Mouse (Mus musculus) layer of hippocampus, postnatal 36 days (tissue): ENCODE results near the gene Scgb1a1. TPM values are rescaled to one million over a fixed set of nuclear protein-coding genes. Genes with fewer than 3 reads are reported as not detected.
"Not testable (repeated sequence)": the region's sequence is repeated elsewhere in the genome, so short reads cannot be mapped to it uniquely, and the experiment has no call there.

Experiments used
- DNase-seq, 2 experiments: peaks; one replicate each; pipeline ENCODE4 v3.0.0; 2022
- total RNA-seq, 2 experiments: library from RNA; stranded (reverse); gene quantifications; 2 replicates each; pipeline ENCODE4 v1.2.3; 2021

Scgb1a1 gene
- total RNA-seq, 2 experiments from 2014 or later: not detected

DNA sequence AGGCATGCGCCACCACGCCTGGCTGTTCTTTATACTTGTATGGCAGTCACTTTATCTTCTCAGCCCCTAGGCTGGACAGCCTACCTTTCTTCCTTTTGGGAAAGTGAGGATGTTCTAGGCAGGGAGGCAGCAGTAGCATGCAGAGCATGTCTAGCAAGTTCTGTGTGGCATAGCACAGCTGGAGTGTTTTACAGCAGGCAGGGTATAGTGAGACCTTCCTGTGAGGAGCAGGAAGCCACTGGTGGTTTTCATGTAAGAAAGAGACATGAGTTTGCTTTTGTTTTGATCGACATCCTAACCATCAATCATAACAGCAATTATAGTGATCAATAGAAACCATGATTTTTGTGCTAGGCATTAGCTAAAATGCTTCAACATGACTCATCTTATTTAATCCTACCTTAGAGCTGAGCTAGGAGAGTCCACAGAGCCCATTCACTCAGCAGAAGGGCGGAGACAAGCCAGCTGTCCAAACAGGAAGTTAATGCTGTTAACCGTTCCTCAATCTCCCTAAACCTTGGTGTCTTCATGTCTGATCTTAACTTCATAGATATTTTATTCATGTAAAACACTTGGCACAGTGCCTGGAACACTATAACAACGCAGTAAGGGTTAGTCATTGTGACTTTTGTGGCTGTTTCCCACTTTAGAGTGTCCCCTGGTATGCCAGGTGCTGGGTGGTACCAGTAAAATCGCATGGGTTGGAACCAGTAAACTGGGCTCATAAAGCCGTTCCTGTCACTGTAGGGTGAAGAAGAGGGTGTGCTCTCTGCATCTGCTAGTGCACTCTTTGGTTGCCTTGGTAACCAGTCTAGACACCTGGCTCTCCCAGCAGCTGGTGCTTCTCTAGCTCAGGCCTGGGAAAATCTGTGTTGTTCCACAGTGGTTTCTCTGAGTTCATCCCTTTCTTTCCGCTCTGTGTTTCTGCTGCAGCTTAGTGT, 21.9 kb downstream of the Scgb1a1 start:
- peak in 1 of 2 experiments; percentile 31 for DNase-seq

DNA sequence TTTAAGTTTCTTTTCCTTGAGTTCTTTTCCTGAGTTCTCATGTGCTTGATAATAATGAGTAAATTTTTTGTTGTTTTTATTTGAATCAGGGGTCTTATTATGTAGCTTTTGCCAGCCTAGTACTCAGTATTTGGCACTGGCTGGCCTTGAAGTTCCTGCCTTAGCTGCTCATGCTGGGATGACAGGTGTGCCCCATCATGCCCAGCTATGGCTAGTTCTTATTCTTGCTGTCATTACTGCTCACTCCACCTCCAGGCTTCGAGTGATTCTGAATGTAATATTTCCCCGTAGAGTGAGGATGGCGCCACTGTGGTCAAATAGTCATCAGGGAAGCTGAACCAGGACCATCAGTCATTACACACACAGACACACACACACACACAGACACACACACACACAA, 23.9 kb downstream of the Scgb1a1 start:
- DNase-seq: no peak

DNA sequence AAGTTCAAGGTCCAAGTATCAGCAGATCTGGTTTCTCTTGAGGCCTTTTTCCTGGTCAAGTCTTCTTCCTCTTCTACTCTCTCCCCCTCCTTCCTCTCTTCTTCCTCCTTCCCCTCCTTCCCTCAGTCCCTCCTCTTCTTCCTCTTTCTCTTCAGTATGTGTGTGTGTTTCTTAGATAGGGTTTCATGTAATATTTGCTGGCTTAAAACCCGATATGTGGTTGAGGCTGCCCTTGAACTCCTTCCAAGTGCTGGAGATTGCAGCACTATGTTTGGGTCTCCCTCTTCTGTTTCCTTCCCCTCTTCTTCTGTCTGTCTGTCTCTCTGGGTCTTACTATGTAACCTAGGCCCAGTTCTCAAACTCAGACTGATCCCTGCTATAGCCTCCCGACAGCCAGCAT, 24.9 kb downstream of the Scgb1a1 start:
- DNase-seq: no peak

DNA sequence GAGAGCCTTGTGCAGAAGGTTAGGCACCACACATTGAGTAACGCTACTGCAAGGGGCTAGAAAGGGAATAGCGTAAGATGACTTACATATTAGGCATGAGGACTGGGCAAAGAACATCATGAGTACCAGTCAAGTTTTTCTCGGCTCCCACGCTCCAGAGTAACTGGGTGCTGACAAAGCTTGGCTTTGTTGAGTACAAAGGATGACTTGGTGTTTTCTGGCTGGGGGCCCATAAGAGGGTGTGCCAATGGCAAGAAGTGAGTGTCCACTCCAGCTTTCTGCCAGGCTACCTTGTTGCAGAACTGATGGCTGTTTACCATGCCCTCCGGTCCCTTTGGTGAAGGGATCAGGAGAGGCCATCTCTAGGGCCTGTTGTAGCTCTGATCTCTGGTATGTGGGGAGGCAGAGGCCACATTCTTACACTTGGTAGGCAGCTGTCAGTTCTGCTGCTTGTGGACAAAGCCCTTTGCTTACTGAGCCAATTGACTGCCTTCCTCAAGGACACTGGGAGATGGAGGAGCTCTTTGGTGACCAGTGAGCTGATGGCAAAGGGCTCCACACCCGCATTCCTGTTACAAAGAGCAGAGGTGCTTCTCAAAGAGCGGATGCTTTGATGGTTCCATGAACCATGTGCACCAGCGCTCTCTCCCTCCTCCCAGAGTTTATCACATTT, 26.4 kb downstream of the Scgb1a1 start:
- DNase-seq: no peak

DNA sequence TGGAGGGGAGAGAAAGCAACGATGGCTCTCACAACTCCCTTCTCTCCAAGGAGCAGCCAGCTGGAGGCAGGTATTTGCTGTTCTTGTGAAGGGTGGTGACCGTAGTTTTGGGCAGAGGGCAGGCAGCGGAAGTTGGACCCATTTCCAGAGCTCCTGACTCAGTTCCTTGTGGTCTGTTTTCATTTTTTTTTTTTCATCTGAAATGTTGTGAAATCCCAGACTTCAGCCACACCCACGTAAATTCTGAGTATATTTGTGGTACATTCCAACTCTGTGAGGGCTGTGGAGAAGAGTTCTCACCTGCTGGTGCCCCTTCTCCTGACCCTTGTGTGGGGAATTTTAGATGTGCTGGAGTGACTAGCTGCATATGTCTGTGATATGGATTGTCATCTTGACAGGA, 27.7 kb downstream of the Scgb1a1 start:
- no peak for DNase-seq

DNA sequence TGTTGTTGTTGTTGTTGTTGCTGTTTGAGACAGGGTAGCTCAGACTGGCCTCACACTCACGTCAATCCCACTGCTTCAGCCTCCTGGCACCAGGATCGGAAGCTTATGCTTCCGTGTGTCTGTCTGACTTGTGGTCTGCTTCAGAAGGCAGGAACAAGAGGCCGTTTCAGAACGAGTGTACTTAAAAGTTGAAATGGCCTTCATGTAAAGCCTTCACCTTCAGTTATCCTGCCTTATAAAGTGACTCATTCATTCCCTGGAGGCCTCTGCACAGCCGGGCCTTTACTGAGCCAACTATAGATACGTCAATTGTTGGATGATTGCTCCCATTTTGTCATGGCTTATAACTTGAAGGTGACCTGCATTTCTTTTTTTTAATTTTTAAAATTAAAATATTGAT, 28.4 kb downstream of the Scgb1a1 start:
- DNase-seq: no peak

DNA sequence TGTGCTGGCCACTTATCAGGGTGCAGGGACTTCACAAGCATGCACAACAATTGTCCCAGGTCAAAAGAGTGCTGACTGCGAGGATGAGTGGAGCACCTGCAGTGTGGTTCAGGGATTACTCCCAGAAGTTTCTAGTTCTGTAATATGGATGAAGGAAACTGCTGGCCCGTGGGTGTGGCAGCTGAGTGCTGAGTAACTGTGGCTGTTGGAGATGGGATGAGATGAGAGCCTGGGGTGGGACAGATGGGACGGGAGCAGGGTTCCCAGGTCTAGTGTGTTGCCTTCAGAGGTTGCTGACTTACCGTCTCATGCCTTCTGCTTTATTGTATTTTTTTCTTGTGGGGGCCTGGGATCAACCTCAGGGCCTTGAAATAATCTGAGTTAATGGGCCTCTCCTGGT, 28.8 kb downstream of the Scgb1a1 start:
- DNase-seq: no peak

DNA sequence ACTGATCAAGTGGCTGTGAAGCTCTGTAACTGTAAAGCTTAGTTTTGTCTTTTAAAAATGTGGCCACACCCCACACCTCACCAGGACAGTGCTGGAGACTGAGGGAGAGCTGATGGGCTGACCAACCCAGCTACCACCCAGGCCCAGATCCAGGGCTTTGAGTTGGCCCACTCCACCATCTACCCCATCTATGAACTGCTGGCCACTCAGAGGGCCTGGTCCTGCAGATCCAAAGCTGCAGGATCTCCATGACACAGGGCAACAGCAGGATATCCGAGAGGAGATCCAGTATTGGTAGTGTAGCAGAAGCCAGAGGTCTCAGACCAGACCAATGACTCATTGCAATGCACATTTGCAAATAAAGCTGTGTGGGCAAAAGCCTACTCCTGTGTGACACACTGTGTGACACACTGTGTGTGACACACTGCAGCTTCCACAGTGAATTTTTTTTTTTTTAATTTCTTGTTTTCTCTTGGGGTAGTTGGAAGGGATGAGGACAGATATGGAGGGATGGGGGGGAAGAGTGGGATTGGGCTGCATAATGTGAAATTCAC, 29.4 kb downstream of the Scgb1a1 start:
- no peak for DNase-seq

DNA sequence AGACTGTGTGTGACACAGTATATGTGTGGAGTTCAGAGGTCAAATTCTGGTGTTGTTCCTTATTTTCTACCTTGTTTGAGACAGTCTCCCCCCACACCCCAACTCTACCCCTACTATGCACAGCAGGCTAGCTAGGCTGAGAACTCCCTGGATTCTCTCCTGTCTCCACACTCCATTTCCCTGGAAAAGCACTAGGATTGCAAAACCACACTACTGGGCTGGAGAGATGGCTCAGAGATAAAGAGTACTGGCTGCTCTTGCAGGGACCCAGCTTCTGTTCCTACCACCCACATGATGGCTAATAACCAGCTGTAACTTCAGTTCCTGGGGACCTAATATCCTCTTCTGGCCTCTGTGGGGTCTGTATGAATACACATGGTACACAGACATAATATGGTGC, 30.1 kb downstream of the Scgb1a1 start:
- DNase-seq: no peak

DNA sequence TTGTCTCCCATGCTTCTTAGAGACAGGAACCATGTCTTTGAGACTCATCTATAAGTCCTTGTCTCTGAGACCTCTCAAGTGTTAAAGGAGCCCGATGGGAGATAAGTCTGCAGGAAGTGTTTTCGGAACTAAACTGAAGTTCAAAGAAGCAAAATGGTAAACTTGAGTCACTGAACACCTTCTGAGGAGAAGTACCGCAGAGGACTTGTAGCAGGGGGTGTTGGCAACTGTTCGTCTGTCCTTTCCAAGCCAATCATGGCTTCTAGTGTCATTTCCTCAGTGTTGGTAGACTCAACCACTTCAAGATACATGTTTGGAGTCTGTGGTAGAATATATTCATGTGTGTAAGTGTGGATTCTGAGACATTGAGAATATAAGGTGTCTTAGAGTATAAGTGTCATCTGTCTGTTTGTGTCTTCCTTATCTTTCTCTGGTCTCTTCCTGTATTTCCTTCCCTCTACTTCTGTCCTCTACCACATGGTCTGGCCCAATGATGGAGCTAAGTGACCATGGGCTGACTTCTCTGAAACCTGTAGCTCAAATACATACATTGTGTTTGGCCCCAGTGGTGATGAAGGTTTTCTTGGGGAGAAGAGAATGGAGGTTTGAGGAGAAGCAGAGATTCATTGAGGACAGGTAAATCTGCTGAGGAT, 31.9 kb downstream of the Scgb1a1 start:
- no peak for DNase-seq

DNA sequence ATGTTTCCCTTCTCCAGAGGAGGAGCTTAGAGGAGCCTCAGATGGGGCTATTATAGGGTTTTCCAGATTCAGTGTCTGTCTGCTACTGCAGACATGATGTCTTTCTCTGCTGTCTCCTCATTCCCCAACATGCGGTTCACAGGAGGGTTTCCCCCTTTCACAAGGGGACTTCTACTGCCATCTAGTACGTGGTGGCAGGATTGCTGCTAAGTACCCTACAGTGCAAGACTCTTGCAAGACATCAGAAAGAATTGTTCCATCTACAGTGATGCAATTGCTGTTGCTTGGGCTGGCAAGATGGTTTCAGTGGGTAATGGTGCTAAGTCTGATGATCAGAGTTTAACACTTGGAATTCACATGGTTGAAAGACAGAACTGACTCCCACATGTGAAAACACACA, 32.6 kb downstream of the Scgb1a1 start:
- DNase-seq: no peak

DNA sequence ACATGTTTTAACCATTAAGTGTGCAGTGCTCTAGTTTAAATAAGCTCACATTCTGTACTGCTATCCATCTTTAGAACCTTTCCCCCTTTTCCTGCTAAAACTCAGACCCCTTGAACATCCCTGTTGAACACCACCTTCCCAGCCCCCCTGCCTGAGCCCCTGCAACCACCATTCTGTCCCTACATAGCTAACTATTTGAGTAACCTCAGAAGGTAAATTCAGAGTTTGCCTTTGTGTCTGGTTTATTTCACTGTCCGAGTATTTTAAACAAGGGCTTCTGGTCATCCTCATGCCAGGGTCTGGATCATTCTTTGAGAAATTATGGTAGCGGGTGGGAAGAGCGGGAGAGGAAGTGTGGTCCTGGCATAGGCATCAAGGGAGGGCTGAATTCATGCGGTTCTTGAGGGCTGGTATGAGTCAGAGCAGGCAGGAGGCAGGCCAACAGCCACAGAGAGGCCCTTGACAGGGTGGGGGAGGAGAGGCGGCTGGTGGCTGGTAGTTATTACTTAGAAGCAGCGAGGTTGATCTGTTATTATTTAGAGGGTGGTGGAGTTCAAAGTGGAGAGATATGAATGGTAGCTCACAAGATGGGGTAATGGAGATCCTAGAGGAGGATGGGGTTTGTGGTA, 34.8 kb downstream of the Scgb1a1 start:
- no peak for DNase-seq

DNA sequence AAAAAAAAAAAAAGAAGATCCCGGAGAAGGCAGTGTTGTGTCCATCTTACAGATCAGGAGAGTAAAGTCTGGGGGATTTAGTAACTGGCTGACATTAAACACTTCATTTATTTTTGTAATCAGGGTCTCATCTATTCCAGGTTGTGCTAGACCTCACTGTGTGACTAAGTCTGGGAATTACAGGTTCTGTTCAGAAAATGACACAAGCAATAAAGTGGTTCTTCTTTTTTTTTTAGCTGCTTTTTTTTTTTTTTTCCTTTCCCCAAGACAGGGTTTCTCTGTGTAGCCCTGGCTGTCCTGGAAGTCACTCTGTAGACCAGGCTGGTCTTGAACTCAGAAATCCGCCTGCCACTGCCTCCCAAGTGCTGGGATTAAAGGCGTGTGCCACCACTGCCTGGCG, 35.8 kb downstream of the Scgb1a1 start:
- not testable (repeated sequence) for DNase-seq

DNA sequence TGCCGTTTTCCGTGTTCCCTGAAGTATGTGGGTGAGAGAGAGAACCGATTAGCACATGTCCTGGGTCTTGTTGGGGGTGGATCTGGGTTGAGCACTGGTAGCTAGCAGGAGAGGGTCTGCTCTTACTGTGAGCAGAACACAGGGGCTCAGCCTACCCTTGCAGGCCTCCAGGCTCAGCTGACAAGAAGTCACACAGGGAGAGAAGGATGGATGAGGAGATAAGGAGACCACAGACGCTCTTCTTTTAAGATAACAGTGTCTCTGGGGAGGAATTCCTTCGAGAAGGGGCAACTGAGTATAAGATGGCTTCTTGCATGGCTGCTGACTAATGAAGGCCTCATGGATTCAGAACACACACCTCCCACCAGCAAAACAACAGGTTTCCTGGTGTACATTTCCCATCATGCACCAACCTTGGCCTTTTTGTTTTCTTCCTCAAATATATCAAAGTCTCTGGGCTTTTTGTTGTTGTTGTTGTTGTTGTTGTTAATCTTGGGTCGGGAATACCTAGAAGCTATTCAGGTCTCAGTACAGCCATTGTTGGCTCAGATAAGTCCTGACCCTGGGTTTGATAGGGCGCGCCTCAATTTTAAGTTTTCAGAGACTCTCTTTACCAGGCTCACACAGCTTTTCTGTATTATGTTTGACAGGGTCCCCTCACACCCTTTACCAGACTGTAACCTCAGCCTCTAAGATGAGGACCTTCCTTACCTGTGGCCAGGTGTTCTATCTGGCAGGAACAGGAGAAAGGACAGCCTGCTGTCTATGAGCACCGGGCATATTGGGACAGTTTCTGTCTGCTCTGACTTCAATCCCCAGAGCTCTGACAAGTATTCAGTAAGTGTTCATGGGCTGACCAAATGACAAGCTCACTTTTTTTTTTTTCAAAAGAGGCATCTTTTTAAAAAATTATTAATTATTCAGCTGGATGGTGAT, 37.2 kb downstream of the Scgb1a1 start:
- DNase-seq: no peak

DNA sequence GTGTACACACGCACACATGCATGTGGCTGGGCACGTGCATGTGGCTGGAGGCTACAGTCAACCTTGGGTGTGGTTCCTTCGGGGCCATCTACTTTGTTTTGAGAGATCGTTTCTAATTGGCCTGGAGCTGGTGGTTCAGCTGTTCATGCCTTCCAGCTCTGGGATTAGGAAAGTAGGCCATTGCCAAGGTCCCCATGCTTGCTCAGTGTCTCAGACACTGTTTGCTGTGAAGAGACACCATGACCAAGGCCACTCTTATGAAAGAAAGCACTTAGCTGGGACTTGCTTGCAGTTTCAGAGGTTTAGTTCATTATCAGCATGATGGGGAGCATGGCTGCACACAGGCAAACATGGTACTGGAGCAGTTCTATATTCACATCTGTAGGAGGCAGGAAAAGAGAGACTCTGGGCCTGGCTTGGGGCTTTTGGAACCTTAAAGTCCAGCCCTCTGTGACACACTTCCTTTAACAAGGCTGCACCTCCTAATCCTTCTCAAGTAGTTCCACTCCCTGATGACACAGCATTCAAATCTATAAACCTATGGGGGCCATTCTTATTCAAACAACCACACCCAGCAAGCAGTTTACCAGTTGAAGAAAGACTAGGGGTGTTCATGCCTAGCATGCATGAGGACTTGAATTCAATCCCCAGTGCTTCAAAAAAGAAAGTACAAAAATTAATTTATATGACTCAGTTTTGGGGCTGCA, 38.6 kb downstream of the Scgb1a1 start:
- DNase-seq: no peak

DNA sequence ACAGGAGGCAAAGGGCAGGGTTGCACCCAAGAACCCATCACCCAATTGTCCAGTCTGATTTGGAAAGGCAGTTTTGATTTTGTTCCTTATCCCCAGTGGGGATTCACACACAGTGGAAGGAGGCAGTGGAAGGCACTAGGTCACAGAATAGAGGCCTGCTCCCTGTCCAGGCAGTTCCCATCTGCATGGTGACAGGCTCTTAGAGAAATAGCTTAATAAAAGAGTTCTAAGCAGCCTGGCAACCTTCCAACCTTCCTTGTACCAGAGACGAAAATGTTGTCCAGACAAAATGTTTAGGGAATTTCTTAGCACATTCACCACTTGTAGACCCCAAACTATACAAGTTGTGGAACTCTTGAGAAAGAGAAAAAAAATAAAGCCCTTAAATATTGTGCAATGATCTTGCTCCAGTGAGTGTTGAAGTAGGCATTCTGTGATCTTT, 39.8 kb downstream of the Scgb1a1 start:
- no peak for DNase-seq

DNA sequence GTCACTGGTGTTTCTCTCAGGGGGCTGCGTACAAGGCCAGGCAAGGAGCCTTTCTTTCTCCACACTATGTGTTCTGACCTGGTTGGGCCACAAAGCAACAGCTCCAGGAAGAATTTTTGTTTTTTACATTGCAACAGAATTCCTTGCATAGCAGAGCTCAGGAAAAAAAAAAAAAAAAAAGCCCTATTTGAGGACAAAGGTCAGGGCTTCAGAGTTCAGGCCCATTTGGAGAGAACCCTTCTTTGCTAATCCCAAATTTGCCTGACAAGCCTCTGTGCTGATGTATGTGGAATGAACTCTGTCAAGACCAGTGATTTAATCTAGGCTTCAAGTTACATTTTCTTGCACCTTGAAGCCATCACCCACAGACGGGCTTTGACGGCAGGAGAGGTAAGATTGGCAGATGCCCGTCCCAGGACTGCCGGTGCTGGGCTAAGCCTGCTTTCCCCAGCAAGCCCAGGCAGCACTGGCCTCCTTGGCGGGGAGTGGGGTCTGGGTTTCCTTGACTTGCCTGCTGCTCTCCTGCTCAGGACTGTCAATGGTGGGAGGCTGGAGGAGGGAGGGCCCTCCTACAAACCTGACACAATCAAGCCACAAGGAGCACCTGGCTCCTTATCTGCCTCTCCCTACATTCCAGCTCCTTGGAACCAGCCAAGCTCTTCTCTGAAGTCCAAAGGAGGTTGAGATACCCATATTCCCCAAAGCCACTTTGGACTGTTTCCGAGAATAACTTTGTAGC, 40.4 kb downstream of the Scgb1a1 start:
- DNase-seq: no peak

DNA sequence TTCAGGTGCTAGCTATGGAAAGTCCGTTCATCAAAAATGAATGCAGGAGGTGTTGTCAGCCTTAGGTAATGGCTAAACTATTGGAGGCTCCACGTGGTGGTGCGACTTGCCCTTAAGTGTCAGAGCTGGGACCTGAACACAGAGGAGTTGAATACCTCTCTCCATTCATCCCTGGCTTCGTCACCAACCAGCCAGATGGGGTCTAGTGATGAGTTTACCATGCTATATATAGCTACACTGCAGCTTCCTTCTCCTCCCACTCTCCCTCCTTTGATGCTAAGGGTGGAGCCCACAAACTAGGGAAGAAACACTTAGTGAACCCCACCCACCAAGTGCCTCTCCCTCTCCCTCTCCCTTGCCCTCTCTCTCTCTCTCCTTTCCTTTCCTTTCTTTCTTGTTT, 43.5 kb downstream of the Scgb1a1 start:
- DNase-seq: no peak

DNA sequence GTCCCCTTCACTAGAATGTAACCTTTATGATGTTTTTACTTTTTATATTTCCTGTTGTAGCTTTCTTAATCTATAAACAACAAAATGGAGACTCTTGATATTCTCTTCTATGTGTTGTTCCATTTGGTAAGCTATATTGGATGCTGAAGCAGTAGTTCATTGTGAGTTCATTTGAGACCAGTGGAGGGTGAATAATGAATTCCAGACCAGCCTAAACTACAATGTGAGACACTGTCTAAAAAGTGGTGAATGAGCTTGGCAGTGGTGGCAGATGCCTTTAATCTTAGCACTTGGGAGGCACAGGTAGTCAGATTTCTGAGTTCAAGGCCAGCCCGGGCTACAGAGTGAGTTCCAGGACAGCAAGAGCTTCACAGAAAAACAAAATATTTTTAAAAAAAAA, 44.6 kb downstream of the Scgb1a1 start:
- DNase-seq: no peak

DNA sequence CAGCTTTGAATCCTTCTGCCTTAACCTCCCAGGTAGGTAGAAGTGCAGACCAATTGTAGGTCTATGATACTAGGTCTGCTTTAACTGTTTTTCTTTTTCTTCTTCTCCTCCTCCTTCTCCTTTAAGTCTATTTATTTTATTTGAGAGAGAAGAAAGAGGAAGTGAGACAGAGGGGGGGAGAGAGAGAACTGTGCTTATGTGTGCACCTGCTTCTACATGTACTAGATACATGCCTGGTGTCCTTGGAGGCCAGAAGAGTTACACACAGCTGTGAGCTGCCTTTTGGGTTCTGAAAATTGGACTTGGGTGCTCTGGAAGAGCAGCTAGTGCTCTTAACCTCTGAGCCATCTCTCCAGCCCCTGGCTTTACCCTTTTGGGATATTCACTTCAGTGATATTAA, 46.7 kb downstream of the Scgb1a1 start:
- DNase-seq: no peak
